Mouse (Mus musculus): ENCODE data around the gene Ostn. TPM values are rescaled to one million over a fixed set of nuclear protein-coding genes. Genes with fewer than 3 reads are reported as not detected.

Gene Ostn
- polyA plus RNA-seq, 1 experiment: not detected

DNA sequence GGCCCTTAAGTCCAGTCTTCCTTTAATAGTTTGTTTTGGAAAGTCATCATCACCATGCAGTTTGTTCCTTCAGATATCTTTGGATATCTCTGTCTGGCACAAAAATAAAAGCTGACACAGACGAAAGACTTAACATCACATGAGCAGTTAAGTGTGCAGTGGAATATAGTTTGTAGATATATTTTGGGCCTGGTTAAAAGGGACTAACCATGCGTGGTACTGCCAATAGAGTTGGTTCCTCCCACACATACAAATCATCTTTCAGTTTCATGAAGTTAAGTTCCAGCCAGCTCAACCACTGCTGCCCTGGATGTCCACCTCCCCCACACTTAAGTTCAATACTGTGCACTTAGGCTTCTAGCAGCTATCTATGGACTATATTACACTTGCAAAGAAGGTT is 47.2 kb downstream of the Ostn start:
- H3K79me3 ChIP-seq (ENCODE audit: low read depth): no peaks in the 10 kb centered on the region
- H3ac ChIP-seq (ENCODE audit: control insufficient read depth, insufficient read length, low read depth): no peak overlapping the region
- no peak overlapping the region for H3K4me3 ChIP-seq (ENCODE audit: insufficient read depth, poor library complexity, severe bottlenecking)
- no peaks in the 10 kb centered on the region for H3K27me3 ChIP-seq (ENCODE audit: control insufficient read depth, insufficient read depth, insufficient read length)
- H3K36me3 ChIP-seq (ENCODE audit: control insufficient read depth, insufficient read depth): no peaks in the 10 kb centered on the region
- no peak for TF ChIP-seq CEBPB (IDR thresholded peaks at IDR 0.05; ENCODE audit: low read depth)
- TF ChIP-seq USF1 (IDR thresholded peaks at IDR 0.05; ENCODE audit: low read depth): no peak
- TF ChIP-seq FOSL1 (IDR thresholded peaks at IDR 0.05; ENCODE audit: insufficient read depth, low read length, poor library complexity, severe bottlenecking): no peak
- TF ChIP-seq MYOG (IDR thresholded peaks at IDR 0.05; ENCODE audit: control insufficient read depth, extremely low read depth, insufficient read length): no peak
- no peak for TF ChIP-seq CTCF (IDR thresholded peaks at IDR 0.05; ENCODE audit: control insufficient read depth, insufficient read depth, insufficient read length)
- no peak for TF ChIP-seq MYOD1 (IDR thresholded peaks at IDR 0.05; ENCODE audit: control insufficient read depth, insufficient read length, low read depth)
- no peak for TF ChIP-seq MAX (IDR thresholded peaks at IDR 0.05)
- no peaks in the 10 kb centered on the region for H3K79me2 ChIP-seq (ENCODE audit: control insufficient read depth, insufficient read depth)

DNA sequence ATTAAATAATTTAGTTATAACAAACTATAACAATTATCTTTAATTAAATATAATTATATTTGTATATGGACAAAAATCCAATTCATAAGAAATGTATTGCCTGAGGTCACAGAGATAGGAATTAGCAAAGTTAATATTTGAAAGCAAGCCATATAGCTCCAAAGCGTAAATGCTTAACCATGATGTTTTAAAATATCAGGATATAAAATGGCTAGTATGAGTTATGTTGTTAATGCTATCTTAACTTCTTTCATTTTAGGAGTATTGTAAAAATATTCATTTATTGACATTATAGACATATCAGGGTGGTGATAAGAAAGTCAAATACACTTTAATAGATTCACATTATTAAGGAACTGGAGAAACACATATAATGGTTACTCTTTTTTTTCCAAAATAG is 52.8 kb downstream of the Ostn start:
- Histone ChIP-seq H3K79me3 (ENCODE audit: low read depth) (no peaks in the 10 kb centered on the region), H3K79me2 (ENCODE audit: control insufficient read depth, insufficient read depth) (no peaks in the 10 kb centered on the region), H3K4me3 (ENCODE audit: insufficient read depth, poor library complexity, severe bottlenecking) (no peak overlapping the region), H3ac (ENCODE audit: control insufficient read depth, insufficient read length, low read depth) (no peak overlapping the region), H3K27me3 (ENCODE audit: control insufficient read depth, insufficient read depth, insufficient read length) (no peaks in the 10 kb centered on the region), H3K36me3 (ENCODE audit: control insufficient read depth, insufficient read depth) (no peaks in the 10 kb centered on the region)
- TF ChIP-seq CEBPB (IDR thresholded peaks at IDR 0.05; ENCODE audit: low read depth): no peak
- no peak for TF ChIP-seq CTCF (IDR thresholded peaks at IDR 0.05; ENCODE audit: control insufficient read depth, insufficient read depth, insufficient read length)
- TF ChIP-seq FOSL1 (IDR thresholded peaks at IDR 0.05; ENCODE audit: insufficient read depth, low read length, poor library complexity, severe bottlenecking): no peak
- no peak for TF ChIP-seq MYOG (IDR thresholded peaks at IDR 0.05; ENCODE audit: control insufficient read depth, extremely low read depth, insufficient read length)
- no peak for TF ChIP-seq MYOD1 (IDR thresholded peaks at IDR 0.05; ENCODE audit: control insufficient read depth, insufficient read length, low read depth)
- no peak for TF ChIP-seq MAX (IDR thresholded peaks at IDR 0.05)
- no peak for TF ChIP-seq USF1 (IDR thresholded peaks at IDR 0.05; ENCODE audit: low read depth)

DNA sequence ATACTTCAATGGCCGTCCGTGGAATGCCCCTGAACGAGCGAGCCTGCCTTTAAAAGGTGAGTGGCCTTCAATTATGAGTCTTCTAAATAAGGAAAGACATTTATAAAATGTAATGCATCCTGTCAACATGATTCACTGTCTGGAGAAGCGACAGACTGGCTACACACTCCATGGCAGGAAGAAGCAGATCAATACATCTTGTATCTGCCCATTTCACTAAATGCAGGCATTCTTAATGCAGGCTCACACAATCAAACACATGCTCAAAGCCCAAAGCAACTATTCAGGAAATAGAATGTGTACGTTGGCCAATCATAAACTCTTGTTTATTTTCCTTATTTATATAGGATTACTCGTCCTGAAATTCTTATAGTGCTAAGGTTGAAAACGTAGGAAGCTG is 62.9 kb downstream of the Ostn start, which contains the start of gene Uts2b:
Gene Uts2b, minus strand, starts transcription at position 49 of the 400 bp plus-strand sequence.
- TF ChIP-seq CTCF (IDR thresholded peaks at IDR 0.05; ENCODE audit: control insufficient read depth, insufficient read depth, insufficient read length) (no peak), USF1 (IDR thresholded peaks at IDR 0.05; ENCODE audit: low read depth) (no peak), MYOD1 (IDR thresholded peaks at IDR 0.05; ENCODE audit: control insufficient read depth, insufficient read length, low read depth) (no peak), MYOG (IDR thresholded peaks at IDR 0.05; ENCODE audit: control insufficient read depth, extremely low read depth, insufficient read length) (no peak), CEBPB (IDR thresholded peaks at IDR 0.05; ENCODE audit: low read depth) (no peak), FOSL1 (IDR thresholded peaks at IDR 0.05; ENCODE audit: insufficient read depth, low read length, poor library complexity, severe bottlenecking) (no peak), MAX (IDR thresholded peaks at IDR 0.05) (no peak)
- Histone ChIP-seq H3K36me3 (ENCODE audit: control insufficient read depth, insufficient read depth) (no peaks in the 10 kb centered on the region), H3K79me3 (ENCODE audit: low read depth) (no peaks in the 10 kb centered on the region), H3K79me2 (ENCODE audit: control insufficient read depth, insufficient read depth) (no peaks in the 10 kb centered on the region), H3K4me3 (ENCODE audit: insufficient read depth, poor library complexity, severe bottlenecking) (no peak within 1 kb of the TSS), H3ac (ENCODE audit: control insufficient read depth, insufficient read length, low read depth) (no peak within 1 kb of the TSS), H3K27me3 (ENCODE audit: control insufficient read depth, insufficient read depth, insufficient read length) (no peaks in the 10 kb centered on the region)

DNA sequence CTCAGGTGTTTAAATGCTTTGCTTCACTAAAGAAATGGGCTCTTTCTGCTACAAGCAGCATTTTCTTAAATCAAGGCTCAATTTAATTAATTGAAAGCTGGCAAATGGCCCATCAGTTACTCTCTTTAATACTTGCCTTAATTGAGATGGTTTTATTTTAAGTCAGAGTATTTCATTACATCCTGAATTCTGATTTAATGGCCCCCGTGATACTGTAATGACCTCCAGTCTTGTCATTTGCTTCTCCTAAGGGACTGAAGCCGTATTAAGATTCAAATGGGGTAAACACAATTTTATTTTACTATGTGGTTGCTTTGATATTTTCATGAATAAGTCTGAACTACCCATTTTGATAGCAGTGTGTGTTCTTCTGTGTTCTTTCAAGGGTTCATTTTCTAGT is 63.4 kb downstream of the Ostn start:
- Histone ChIP-seq H3ac (ENCODE audit: control insufficient read depth, insufficient read length, low read depth) (no peak overlapping the region), H3K79me2 (ENCODE audit: control insufficient read depth, insufficient read depth) (no peaks in the 10 kb centered on the region), H3K79me3 (ENCODE audit: low read depth) (no peaks in the 10 kb centered on the region), H3K27me3 (ENCODE audit: control insufficient read depth, insufficient read depth, insufficient read length) (no peaks in the 10 kb centered on the region), H3K36me3 (ENCODE audit: control insufficient read depth, insufficient read depth) (no peaks in the 10 kb centered on the region), H3K4me3 (ENCODE audit: insufficient read depth, poor library complexity, severe bottlenecking) (no peak overlapping the region)
- TF ChIP-seq MYOG (IDR thresholded peaks at IDR 0.05; ENCODE audit: control insufficient read depth, extremely low read depth, insufficient read length) (no peak), USF1 (IDR thresholded peaks at IDR 0.05; ENCODE audit: low read depth) (no peak), CEBPB (IDR thresholded peaks at IDR 0.05; ENCODE audit: low read depth) (no peak), CTCF (IDR thresholded peaks at IDR 0.05; ENCODE audit: control insufficient read depth, insufficient read depth, insufficient read length) (no peak), MAX (IDR thresholded peaks at IDR 0.05) (no peak), MYOD1 (IDR thresholded peaks at IDR 0.05; ENCODE audit: control insufficient read depth, insufficient read length, low read depth) (no peak), FOSL1 (IDR thresholded peaks at IDR 0.05; ENCODE audit: insufficient read depth, low read length, poor library complexity, severe bottlenecking) (no peak)

DNA sequence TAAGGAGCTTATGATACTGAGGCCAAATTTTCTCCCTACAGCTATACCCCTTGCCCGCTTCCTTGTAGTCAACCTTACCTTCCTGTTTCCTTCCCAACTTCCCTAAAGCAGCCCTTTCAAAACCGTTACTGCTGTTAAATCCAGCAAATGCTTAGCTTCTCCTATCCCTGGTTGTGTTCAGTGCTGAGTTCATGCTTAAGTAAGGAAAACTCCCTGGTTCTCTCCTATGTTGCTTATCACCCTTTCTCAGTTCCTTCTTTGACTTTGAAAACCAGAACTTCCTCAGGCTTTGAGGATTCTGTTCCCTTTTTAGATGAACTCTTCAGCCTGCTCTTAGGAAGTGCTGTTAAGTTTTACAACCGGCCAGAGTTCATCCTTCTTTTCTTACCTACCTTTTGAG is 66.8 kb downstream of the Ostn start:
- Histone ChIP-seq H3K4me3 (ENCODE audit: insufficient read depth, poor library complexity, severe bottlenecking) (no peak overlapping the region), H3K27me3 (ENCODE audit: control insufficient read depth, insufficient read depth, insufficient read length) (no peaks in the 10 kb centered on the region), H3K79me2 (ENCODE audit: control insufficient read depth, insufficient read depth) (no peaks in the 10 kb centered on the region), H3K79me3 (ENCODE audit: low read depth) (no peaks in the 10 kb centered on the region), H3K36me3 (ENCODE audit: control insufficient read depth, insufficient read depth) (no peaks in the 10 kb centered on the region), H3ac (ENCODE audit: control insufficient read depth, insufficient read length, low read depth) (no peak overlapping the region)
- TF ChIP-seq CEBPB (IDR thresholded peaks at IDR 0.05; ENCODE audit: low read depth) (no peak), FOSL1 (IDR thresholded peaks at IDR 0.05; ENCODE audit: insufficient read depth, low read length, poor library complexity, severe bottlenecking) (no peak), CTCF (IDR thresholded peaks at IDR 0.05; ENCODE audit: control insufficient read depth, insufficient read depth, insufficient read length) (no peak), MYOD1 (IDR thresholded peaks at IDR 0.05; ENCODE audit: control insufficient read depth, insufficient read length, low read depth) (no peak), MYOG (IDR thresholded peaks at IDR 0.05; ENCODE audit: control insufficient read depth, extremely low read depth, insufficient read length) (no peak), USF1 (IDR thresholded peaks at IDR 0.05; ENCODE audit: low read depth) (no peak), MAX (IDR thresholded peaks at IDR 0.05) (no peak)

DNA sequence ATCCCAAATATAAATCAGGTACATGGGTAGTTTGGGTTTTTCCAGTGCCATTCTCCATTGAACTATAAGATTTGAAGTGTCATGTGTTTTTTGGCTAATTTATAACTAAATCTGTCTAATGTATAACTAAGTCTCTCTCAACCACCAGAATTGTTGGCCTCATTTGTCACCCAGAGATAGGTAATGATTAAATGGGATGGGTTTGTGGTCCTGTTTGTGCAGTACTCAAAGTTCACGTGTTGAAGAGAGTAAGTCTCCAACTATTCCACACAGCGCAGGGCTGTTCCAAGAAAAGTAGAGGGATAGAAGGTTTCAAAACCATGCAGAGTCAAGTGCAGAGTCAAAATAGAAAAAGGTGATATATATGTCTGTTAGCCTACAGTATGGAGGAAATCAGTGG is 68.0 kb downstream of the Ostn start:
- Histone ChIP-seq H3K27me3 (ENCODE audit: control insufficient read depth, insufficient read depth, insufficient read length) (no peaks in the 10 kb centered on the region), H3ac (ENCODE audit: control insufficient read depth, insufficient read length, low read depth) (no peak overlapping the region), H3K4me3 (ENCODE audit: insufficient read depth, poor library complexity, severe bottlenecking) (no peak overlapping the region), H3K79me2 (ENCODE audit: control insufficient read depth, insufficient read depth) (no peaks in the 10 kb centered on the region), H3K36me3 (ENCODE audit: control insufficient read depth, insufficient read depth) (no peaks in the 10 kb centered on the region), H3K79me3 (ENCODE audit: low read depth) (no peaks in the 10 kb centered on the region)
- no peak for TF ChIP-seq MYOG (IDR thresholded peaks at IDR 0.05; ENCODE audit: control insufficient read depth, extremely low read depth, insufficient read length)
- TF ChIP-seq CTCF (IDR thresholded peaks at IDR 0.05; ENCODE audit: control insufficient read depth, insufficient read depth, insufficient read length): no peak
- TF ChIP-seq FOSL1 (IDR thresholded peaks at IDR 0.05; ENCODE audit: insufficient read depth, low read length, poor library complexity, severe bottlenecking): no peak

Data from C2C12 (cell line).